Mouse (Mus musculus) hindlimb bud, embryonic 11.5 days (tissue): ENCODE measurements around the gene Hoxd4.

Experiments used
- DNase-seq: peaks from one replicate; pipeline ENCODE4 v3.0.0-alpha.2; 2012; ENCODE audit warnings: low read depth, low spot score; ENCODE audit errors: extremely low spot score

The Hoxd4 gene

DNA sequence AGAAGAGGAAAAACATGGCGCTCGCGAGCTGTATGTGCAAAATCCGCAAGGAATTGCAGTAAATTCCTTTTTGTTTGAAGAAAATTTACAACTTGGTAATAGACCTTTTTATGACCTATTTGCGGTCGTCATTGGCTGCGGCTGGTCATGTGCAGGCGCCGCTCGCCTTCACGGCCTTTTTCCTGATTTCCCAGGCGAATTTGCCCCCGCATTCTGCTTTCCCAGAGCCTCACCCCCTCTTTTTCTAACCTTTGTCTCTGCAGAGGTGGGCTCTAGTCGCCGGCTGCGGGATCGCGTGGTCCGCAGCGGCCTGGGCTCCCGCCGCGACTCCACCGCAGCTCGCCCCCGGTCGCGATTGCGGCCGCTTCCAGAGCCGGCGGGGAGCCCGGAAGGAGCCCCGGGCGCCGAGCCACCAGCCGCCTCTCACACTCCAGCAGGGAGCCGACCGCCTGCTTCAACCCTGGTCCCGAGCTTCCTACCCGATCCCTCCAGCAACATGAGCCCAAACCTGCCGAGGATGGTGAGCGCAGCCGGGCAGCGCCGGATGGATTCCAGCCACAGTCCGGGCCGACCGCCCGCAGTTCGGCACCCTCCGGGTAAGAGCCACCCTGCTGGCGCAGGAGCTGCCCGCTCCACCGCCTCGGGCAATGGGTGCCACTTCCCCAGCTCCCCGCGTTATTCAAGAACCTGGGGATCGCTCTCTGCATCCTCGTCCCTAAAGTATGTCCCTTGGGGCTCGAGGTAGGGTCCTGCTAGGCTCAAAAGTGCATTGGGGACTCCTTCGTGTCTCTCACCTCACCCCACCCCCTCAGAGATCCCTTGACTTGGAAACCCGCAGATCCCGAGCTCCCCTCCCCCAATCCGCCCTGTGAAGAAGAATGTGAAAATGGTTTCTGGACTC, at the start of gene Hoxd4, which contains the start of gene Hoxd3:
Gene Hoxd4, plus strand, starts transcription at position 209 of the 901 bp plus-strand sequence.
Gene Hoxd3, plus strand, starts transcription at position 207 of the 901 bp plus-strand sequence.
- no peak for DNase-seq

DNA sequence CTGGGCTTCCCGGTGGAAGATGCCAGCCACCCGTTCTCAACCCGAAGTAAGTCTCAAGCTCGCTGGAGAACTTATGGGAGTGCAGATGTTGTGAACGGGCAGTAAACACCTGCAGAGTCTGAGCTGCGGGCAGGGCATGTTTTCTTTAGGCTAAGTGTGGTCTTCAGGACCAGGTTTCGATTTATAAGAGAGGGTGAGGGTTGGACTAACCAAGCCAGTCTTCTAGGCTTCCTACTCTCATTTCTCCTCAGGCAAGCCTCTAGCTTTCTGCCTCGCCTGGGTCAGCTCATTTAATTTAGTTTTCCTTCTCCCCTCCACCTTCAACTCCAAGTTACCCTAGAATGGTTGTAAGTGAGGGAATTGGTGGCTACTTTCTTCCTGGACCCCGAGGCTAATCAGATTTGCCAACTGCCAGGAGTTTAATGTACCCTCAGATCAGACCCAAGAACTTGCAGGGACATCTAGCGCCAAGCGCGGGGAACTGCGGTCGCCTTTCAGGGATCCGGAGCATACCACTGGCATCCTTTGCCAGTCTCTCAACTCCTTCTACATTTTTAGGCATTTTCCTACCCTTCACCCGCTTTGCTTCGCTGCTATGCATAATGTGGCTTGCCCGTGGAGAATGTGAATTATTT, 48.3 kb upstream of the Hoxd4 start:
- DNase-seq = no peak

DNA sequence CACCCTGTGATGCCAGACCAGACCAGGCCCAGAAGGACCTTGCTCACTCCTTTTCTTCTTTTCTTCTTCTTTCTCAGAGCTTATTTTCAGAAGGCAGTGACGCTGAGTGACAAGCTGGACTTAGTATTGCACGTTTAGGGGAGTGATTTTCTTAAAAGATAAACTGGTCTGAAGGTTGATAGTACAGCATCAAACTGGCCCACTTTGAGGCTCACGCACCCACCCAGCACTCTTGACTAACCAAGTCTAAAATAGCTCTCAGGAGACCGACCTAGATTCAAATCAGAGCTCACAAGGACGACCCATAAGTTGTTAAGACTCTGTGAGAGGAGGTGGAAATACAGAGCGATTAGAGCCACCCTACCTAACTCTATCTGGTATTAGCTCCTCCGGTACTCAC, 45.3 kb upstream of the Hoxd4 start:
- DNase-seq = no peak

DNA sequence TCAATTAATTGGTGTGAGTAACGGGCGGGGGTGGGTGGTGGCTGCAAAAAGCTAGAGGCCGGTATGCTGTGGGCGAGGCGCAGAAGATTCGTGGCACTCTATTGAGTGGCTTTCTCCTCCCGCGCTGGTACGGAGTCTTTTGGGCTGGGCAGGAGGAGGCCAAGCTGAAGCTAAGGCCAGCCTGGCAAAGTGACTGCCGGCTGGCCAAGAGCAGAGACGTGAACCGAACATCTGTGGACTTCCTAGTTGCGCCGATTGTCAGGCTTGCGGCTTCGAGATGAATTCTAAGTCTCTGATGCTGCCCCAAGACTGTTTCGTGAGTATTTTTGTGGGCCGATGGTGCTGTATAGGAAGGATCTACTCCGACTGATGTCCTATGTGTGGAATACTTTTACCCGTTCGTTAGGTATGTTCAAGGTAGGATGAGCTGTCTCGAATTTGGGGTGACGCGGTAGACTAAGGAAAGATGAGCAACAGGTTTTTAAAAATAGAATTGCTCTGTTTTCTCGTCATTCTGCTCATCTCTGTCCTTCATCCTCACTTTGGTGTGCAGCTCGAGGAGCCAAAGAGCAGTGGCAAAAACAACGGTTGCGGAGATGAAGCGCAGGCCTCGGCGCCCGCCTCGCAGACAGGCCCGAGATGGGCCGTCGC, 44.4 kb upstream of the Hoxd4 start:
- DNase-seq = no peak

DNA sequence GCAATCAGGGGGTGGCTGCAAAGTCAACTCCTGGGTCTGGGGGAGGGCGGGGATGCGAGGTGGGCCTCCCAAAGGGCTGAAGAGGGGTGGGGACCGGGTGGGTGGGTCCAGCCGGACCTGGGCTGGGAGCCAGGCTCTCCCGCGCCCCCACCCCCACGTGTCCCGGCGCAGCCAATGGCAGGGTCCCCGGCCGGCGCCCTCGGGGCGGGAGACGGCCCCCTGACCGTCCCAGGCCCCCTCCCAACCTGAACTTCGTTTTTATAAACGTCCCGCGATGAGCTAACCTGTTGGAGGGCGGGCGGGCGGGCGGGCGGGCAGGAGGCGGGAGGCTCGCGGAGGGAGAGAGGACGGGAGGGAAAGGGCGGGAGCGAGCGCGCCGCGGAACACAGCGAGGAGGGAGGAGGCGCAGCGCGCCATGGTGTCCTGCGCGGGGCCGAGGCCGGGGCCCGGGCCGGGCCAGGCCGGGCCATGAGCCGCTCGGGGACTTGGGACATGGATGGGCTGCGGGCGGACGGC, 43.8 kb upstream of the Hoxd4 start, which contains the start of gene Hoxd13:
Gene Hoxd13, plus strand, starts transcription at position 469 of the 516 bp plus-strand sequence.
- no peak for DNase-seq

DNA sequence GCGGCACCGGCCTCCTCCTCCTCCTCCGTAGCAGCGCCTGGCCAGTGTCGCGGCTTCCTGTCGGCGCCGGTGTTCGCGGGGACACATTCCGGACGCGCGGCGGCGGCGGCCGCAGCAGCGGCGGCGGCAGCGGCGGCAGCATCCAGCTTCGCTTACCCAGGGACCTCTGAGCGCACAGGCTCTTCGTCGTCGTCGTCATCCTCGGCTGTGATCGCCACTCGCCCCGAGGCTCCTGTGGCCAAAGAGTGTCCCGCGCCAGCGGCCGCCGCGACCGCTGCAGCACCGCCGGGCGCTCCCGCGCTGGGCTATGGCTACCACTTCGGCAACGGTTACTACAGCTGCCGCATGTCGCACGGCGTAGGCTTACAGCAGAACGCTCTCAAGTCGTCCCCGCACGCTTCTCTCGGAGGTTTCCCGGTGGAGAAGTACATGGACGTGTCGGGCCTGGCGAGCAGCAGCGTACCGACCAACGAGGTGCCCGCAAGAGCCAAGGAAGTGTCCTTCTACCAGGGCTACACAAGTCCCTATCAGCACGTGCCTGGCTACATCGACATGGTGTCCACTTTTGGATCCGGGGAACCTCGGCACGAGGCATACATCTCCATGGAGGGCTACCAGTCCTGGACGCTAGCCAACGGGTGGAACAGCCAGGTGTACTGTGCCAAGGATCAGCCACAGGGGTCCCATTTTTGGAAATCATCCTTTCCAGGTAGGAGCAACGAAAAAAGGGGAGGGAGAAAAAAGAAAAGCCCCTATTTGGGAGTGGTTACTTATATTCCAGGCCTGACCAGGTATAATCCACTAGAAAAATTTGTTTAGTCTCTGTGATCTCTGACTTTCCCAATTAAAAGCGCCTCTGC, 43.1 kb upstream of the Hoxd4 start:
- DNase-seq = no peak

DNA sequence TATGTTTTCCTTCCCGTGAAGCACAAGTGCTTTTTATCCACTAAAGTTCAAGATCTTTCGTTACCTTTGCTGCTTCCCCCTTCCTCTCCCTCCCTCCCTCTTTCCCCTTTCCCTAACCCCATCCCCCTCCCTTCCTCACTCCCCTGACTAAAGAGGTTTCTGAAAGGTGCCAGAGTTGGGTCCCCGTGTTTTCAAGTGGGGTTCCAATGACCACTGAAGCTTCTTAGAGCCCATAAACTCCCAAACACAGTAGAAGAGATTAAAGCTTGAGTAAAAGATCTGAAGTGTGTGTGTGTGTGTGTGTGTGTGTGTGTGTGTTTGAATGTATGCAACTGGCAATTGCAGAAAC, 42.5 kb upstream of the Hoxd4 start:
- DNase-seq = no peak

DNA sequence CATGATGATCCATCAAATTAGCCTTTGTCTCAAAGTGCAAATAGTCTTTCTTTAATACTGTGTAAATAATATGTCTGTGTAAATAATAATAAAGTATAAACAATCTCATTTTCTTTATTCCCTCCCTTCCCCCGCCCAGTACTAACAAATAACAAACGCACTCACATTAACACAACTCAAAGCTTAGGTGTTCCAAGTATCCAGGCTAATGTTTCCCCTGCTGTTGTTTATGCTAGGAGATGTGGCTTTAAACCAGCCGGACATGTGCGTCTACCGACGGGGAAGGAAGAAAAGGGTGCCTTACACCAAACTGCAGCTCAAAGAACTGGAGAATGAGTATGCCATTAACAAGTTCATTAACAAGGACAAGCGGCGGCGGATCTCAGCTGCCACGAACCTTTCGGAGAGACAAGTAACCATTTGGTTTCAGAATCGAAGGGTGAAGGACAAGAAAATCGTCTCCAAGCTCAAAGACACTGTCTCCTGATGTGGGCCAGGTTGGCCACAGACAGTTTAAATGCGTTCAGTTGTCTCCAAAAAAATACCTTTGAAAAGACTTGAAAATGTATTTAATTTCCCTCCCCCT, 42.0 kb upstream of the Hoxd4 start:
- no peak for DNase-seq

DNA sequence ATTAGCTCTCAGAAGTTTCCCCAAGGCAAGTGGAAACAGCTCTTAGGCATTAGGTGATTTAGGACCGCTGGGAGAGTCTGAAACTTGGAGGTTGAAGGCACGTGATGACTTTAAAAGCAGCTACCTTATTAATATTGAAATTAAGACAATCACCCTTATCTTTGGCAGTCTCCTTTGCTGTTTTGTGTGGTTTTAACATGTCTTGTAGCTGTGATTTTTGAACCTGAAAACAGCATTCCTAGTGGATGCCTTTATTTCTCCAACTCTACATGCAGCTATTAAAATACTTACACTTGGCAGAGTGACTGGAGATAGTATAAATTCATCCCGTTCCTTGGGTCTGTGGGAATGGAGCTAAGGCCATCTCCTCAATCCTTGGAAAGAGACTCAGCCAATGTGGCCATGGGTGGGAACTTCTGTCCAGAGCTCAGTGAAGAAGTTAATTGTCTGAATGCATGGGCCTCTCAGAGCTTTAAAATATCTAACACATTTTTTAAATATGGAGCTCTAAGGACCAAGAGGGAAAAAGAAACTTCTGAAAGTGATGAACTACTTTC, 41.0 kb upstream of the Hoxd4 start:
- no peak for DNase-seq

DNA sequence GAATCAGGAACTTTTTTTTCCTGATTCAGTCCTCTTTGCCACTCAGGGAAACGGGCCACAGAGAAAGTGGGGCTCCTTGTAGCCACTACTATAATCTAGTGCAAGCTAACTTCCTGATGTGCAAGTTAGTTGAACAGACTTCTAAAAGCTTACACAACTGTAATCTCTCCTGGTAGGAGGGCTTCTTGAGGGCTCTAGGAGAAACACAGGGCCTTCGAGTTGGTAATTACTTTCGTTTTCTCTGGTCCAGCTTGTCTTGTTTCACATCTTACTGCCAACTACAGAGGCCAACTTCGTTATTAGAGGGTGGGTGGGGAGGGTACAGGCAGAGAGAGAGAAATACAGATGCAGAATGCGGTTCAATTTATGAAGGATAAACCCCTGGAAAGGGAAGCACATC, 39.9 kb upstream of the Hoxd4 start:
- DNase-seq = no peak

DNA sequence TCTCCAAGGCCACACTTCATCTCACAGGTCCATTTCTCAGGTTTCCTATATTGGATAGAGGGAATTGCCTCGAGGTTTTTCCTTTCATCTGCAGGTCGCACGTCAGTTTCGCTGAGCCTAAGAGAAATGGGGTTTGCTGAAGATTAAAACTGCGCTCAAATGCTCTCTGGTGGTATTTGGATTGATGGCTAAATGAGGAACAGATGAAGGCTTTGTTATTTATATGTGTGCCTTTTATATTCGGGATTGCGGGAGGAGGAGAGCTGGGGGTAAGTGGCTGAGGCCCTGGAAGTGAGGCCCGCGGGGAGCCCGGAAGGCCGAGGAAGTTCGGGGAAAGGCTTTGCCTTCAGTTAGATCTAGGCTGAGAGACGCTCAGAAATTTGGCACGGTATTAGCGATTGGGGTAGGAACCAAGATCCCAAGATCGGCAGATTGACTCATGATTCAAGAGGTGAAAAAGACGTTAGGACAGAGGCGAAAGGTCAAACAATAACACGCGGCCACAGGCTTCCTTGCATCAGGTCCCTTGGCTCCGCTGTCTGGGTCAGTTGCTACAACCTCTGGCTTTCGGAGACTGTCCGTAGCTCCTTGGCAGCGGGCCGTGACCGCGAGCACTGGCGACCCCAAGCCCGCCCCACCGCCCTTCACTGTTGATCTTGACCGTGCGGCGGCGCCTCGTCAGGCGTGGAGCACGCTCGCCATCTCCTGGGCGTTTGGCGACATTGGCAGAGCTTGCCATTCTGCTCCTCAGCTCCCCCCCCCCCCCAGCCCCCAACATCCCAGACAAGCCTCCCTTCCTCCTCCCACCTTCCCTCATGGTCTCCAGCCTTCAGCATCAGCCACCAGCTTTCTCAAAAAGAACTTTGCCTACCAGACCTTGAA, 39.0 kb upstream of the Hoxd4 start:
- DNase-seq = no peak

DNA sequence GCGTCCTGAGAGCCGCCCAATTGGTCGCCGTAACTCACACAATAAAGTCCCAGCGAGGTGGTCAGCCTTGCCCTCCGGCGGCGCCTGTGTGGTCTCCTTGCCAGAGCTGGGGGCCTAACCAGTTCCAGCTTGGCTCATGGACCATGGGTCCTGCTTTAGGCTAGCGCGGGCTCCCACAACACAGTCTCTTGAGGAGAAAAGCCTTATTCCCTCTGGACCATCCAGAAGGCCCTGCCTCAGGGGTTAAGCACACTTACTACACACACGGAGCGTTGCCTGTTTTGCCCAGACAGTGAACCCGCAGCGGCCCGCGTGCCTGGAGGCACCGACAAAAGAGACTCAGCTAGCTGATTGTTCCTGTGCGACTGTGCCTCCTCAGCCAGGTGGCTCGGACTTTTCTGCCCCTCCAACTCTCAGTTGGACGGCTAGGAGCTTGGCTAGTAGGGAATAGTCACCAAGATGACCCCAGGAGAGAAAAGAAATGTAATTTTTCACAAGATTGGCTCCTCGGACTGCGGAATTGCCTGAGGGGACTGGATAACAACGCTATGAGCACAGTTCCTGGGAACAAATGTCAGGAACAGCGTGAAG, 37.8 kb upstream of the Hoxd4 start:
- no peak for DNase-seq

DNA sequence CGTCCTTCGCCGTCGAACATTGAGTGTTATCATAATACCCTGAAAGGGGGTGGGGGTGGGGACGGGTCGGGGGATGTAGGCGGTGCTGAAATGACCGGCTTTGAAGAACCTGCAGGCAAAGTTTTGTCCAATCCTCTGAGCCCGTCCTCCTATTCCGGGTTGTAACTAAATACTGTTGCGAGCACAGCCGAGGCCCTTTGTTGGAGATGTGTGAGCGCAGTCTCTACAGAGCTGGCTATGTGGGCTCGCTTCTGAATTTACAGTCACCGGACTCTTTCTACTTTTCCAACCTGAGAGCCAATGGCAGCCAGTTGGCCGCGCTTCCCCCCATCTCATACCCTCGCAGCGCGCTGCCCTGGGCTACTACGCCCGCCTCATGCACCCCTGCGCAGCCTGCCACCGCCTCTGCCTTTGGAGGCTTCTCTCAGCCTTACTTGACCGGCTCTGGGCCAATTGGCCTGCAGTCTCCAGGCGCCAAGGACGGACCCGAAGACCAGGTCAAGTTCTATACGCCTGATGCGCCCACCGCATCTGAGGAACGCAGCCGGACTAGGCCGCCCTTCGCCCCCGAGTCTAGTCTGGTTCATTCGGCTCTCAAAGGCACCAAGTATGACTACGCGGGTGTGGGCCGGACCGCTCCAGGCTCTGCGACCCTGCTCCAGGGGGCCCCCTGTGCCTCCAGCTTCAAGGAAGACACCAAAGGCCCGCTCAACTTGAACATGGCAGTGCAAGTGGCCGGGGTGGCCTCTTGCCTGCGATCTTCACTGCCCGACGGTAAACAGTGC, 36.7 kb upstream of the Hoxd4 start, which contains the start of gene Hoxd12:
Gene Hoxd12, plus strand, starts transcription at position 133 of the 785 bp plus-strand sequence.
- DNase-seq = no peak

DNA sequence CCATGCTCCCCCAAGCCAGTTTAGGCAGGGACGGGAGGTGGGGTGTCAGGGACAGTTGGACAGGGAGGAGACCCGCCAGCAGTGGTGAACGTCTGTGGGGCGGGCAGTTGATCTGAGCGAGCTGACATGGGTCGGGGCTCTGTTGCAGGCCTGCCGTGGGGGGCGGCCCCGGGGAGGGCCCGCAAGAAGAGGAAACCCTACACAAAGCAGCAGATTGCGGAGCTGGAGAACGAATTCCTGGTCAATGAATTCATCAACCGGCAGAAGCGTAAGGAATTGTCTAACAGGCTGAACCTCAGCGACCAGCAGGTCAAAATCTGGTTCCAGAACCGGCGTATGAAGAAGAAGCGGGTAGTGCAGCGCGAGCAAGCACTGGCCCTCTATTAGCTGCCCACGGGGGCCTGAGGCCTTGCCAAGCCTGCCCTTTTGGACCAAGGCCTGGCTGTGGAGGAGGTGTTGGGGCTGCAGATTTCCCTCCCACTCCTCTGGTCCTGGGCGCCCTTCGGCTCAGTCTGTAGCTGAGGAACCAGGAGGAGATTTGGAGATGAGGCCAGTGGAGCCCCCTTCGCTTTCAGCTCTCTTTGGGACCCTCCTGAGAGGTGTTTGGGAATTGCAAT, 36.0 kb upstream of the Hoxd4 start:
- no peak for DNase-seq

DNA sequence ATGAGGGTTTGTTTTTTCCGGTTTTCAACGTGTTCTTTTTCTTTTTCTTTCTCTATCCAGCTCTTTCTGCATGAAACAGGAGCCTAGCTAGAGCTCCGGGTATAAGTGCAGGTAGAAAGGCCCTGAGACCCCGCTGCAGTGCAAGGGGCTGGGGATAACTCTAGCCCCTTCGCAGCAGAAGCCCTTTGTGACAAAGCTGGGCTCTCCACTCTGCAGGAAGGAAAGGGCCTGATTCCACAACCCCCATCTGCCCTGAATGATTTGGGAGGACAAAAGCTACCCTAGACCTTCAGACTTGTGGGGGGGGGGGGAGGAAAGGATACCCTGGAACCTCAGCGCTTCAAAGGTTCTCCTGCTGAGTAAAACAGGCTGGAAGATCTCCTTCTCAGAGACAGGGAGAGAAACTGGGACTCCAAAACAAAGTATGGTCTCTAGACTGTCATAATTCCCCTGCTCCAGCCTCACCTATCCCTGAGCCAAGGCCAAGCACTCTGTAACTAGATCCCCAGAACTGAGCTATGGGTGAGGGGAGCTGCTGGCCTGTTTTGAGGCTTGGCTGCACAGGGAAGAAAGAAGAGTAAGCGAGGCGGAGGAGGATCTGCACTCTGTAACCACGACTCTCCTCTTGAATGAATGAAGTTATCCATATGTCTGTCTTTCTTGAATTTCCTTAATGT, 35.2 kb upstream of the Hoxd4 start:
- no peak for DNase-seq

DNA sequence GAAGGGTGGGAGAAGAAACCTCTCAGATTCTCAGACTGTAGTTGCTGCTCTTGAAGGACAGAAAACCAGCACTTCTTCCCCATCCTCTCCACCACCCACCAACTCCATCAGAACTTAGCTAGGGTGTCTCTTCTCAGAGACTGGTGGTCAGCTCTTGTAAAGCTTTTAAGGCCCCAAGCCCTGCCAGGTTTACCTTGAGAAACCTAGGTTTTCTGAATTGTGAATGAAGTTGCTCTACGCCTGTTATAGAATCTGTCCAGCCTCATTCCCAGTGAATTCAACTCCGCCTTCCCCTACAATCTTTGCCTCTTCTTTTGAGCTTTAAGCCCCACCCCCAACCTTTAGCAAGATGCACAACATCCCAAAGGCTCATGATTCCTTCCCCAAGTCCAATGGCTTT, 34.6 kb upstream of the Hoxd4 start:
- no peak for DNase-seq
